Mouse (Mus musculus): ENCODE measurements at regions not wholly inside any gene's neighbourhood (a gene's known extent, or its start where the extent isn't known, plus 50 kb on each side); places are given as distances from the start of the nearest gene placed in this dataset.

DNA sequence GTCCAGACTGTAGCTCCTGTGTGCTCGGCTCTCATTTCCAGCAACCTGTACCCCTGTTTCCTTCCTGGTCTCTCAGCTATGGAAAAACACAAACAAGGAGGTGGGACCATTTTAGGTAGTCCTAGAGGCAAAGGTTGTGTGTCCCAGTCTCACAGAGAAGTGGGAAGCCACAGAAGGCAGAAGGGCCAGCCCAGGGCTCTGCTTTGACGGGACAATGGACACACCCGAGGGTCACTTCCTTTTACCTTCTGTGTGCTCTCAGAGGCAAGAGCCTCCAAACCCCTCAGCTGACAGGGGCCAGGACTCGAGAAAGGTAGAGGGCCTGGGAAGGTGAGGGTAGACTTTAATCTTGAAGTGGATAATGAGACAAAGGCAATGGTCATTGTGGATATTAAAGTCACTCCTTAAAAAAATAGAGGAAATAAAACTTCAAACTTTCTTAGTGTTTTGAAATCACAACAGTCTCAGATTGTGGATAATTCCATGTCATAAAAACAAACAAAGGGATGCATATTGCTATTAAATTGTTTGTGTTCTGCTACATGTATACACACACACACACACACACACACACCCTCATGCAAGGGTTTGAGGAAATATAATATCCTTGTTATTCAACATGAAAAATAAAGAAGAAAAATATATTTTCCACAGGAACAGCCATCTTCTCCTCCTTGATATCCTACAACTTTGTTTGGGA, 195.6 kb upstream of the Spdye4c start:
- TF ChIP-seq CTCF (IDR thresholded peaks at IDR 0.05; ENCODE audit: low read depth) (no peak), EP300 (IDR thresholded peaks at IDR 0.05; ENCODE audit: low read depth) (no peak)

Data from liver, embryonic 14.5 days (tissue).